22 mouse cellular contexts compared by ENCODE assay signal in genomic region chr11:113691318-113691717, GRCm38 (mm10). TPM values are rescaled to one million over a fixed set of nuclear protein-coding genes. Genes with fewer than 3 reads are reported as not detected.
DNase-seq lines count a peak whose midpoint lies in the region; ATAC-seq and TF ChIP-seq lines count a peak whose summit lies in the region.
"Had no signal": no experiment of that assay in that cellular context is flagged by ENCODE, and none has a peak within 500 bp of the region (broad histone marks: within the 10 kb centered on the region; RNA-seq: fewer than 3 reads in every experiment).

No protein-coding gene starts in this region.

- DNase-seq in kidney, adult 18-20 months, result peak; percentile 35
- no peak for DNase-seq in testis, postnatal 10 days (ENCODE audit: low spot score)
- DNase-seq in kidney, postnatal 10 days, result peak; percentile 45
- DNase-seq in stomach, postnatal 0 days (ENCODE audit: low spot score), result peak; percentile 23
- DNase-seq in urinary bladder, postnatal 10 days (ENCODE audit: low spot score), result no peak
- no peak for DNase-seq in left cerebral cortex, postnatal 25 days (ENCODE audit: low spot score in 2 of 2)
- DNase-seq: cerebellum, adult 8-10 months; gastrocnemius, postnatal 36 days; heart, postnatal 10 days; lung, adult 2 months; thymus, postnatal 25 days had no signal

- no peak for TF ChIP-seq EP300 in stomach, postnatal 0 days (optimal IDR thresholded peaks at IDR 0.05)

- 0 out of 2 replicates have a peak, but pooled peaks cover 4% of the 10 kb centered on the region for H3K9me3 ChIP-seq in kidney, embryonic 14.5 days (ENCODE audit: control insufficient read depth, low read length)
- no peaks in the 10 kb centered on the region for H3K9me3 ChIP-seq in stomach, postnatal 0 days (ENCODE audit: control insufficient read depth, low read length)
- H3K9me3 ChIP-seq: forebrain, embryonic 15.5 days; heart, embryonic 10.5 days; hindbrain, embryonic 12.5 days; midbrain, embryonic 15.5 days had no signal

- H3K9ac ChIP-seq in kidney, embryonic 14.5 days (ENCODE audit: low read depth, low read length), result no peak overlapping the region
- H3K9ac ChIP-seq in stomach, postnatal 0 days (ENCODE audit: low read length), result no peak overlapping the region; the same call in 1 of the 2 replicates
- H3K9ac ChIP-seq: forebrain, embryonic 15.5 days; hindbrain, embryonic 12.5 days; midbrain, embryonic 15.5 days had no signal

- no peak overlapping the region for H3K4me2 ChIP-seq in kidney, embryonic 14.5 days (replicated peaks; ENCODE audit: low read depth, low read length)
- H3K4me2 ChIP-seq in stomach, postnatal 0 days (replicated peaks; ENCODE audit: low read depth), result no peak overlapping the region
- H3K4me2 ChIP-seq: forebrain, embryonic 15.5 days; hindbrain, embryonic 12.5 days; midbrain, embryonic 15.5 days had no signal

- no peak overlapping the region for H3K27ac ChIP-seq in kidney, embryonic 14.5 days (ENCODE audit: low read depth, low read length)
- no peak overlapping the region for H3K27ac ChIP-seq in testis, adult 2 months (ENCODE audit: control insufficient read depth, insufficient read depth, low read depth, low read length)
- no peak overlapping the region for H3K27ac ChIP-seq in stomach, postnatal 0 days (replicated peaks)
- H3K27ac ChIP-seq: forebrain, embryonic 15.5 days; heart, embryonic 10.5 days; hindbrain, embryonic 12.5 days; midbrain, embryonic 15.5 days had no signal

- no peak overlapping the region for H3K4me3 ChIP-seq in kidney, embryonic 14.5 days (ENCODE audit: low read length)
- H3K4me3 ChIP-seq in testis, adult 2 months (ENCODE audit: control insufficient read depth, low read depth, low read length), result peak overlapping the region; percentile 57
- H3K4me3 ChIP-seq in stomach, postnatal 0 days (ENCODE audit: low read depth, low read length), result no peak overlapping the region
- H3K4me3 ChIP-seq: forebrain, embryonic 15.5 days; heart, embryonic 10.5 days; hindbrain, embryonic 12.5 days; megakaryocyte, embryonic 14.5 days; midbrain, embryonic 15.5 days; myocyte had no signal

- WGBS in kidney, embryonic 14.5 days, result 81% methylated on average over 5 of the region's 5 CpGs
- 77% methylated on average over 5 of the region's 5 CpGs for whole genome bisulfite sequencing in stomach, postnatal 0 days

- H3K36me3 ChIP-seq in kidney, embryonic 14.5 days (ENCODE audit: control insufficient read depth, insufficient read depth, low read length), result peaks cover 76% of the 10 kb centered on the region
- H3K36me3 ChIP-seq in testis, adult 2 months (ENCODE audit: control insufficient read depth, insufficient read depth, low read length), result no peaks in the 10 kb centered on the region
- H3K36me3 ChIP-seq in stomach, postnatal 0 days (ENCODE audit: control insufficient read depth, insufficient read depth, low read length), result peaks cover 21% of the 10 kb centered on the region

- ATAC-seq in kidney, embryonic 14.5 days (ENCODE audit: low FRiP score, low TSS enrichment), result no peak
- ATAC-seq in stomach, postnatal 0 days (ENCODE audit: low FRiP score, low TSS enrichment), result peak; percentile 51
- ATAC-seq: forebrain, embryonic 15.5 days; inflammation-experienced regulatory T-cells, adult 6 months; midbrain, embryonic 15.5 days had no signal

- no peak for TF ChIP-seq POLR2A in testis, adult 2 months (IDR thresholded peaks at IDR 0.05; ENCODE audit: control insufficient read depth, low read depth, low read length)

- H3K4me1 ChIP-seq in kidney, embryonic 14.5 days (ENCODE audit: control insufficient read depth, insufficient read depth, low read length), result peaks cover 8% of the 10 kb centered on the region; the same call in 1 of the 2 replicates
- peaks cover 5% of the 10 kb centered on the region for H3K4me1 ChIP-seq in testis, adult 2 months (ENCODE audit: control insufficient read depth, insufficient read depth, low read length)
- no peaks in the 10 kb centered on the region for H3K4me1 ChIP-seq in stomach, postnatal 0 days (replicated peaks; ENCODE audit: control insufficient read depth, insufficient read depth)

- no peak for TF ChIP-seq CTCF in testis, adult 2 months (IDR thresholded peaks at IDR 0.05; ENCODE audit: control insufficient read depth, insufficient read depth, insufficient replicate concordance, low read depth, low read length)
- no peak for TF ChIP-seq CTCF in stomach, postnatal 0 days (IDR thresholded peaks at IDR 0.05; ENCODE audit: low read depth)

- no peaks in the 10 kb centered on the region for H3K27me3 ChIP-seq in kidney, embryonic 14.5 days (ENCODE audit: control insufficient read depth, insufficient read depth, low read length)
- no peaks in the 10 kb centered on the region for H3K27me3 ChIP-seq in testis, adult 2 months (ENCODE audit: control insufficient read depth, insufficient read depth, low read length)
- H3K27me3 ChIP-seq in stomach, postnatal 0 days (ENCODE audit: control insufficient read depth, insufficient read depth, low read length), result no peaks in the 10 kb centered on the region
- H3K27me3 ChIP-seq: forebrain, embryonic 15.5 days; hindbrain, embryonic 12.5 days; megakaryocyte, embryonic 14.5 days; midbrain, embryonic 15.5 days had no signal

- intact Hi-C loops in left cerebral cortex, postnatal 25 days (cut with DNase I), result no loop called here

RNA-seq across cellular contexts. Expression of gene D11Wsu47e, which starts 7.1 kb away (rescaled TPM):
- polyA plus RNA-seq in kidney, embryonic 14.5 days (2014; fragmentation: Nextera tagmentation; extraction: Ambion mirVana), result 20.5 and 29.7 TPM in 2 replicates
- polyA plus RNA-seq in testis, adult 2 months (2012; rRNA removed), result 226 and 236 TPM in 2 replicates
- 8.7 and 9.7 TPM in 2 replicates for polyA plus RNA-seq in stomach, postnatal 0 days (2015; fragmentation: Nextera tagmentation; extraction: Ambion mirVana)
- total RNA-seq in left cerebral cortex, postnatal 25 days (2021), result 10 to 100 TPM; 12.6 to 13.5 TPM

RNA-seq across cellular contexts. Expression of gene Fam104a, which starts 7.4 kb away (rescaled TPM):
- polyA plus RNA-seq in kidney, embryonic 14.5 days (2014; fragmentation: Nextera tagmentation; extraction: Ambion mirVana), result 49.7 and 49.8 TPM in 2 replicates
- 143 and 168 TPM in 2 replicates for polyA plus RNA-seq in testis, adult 2 months (2012; rRNA removed)
- polyA plus RNA-seq in stomach, postnatal 0 days (2015; fragmentation: Nextera tagmentation; extraction: Ambion mirVana), result 34.2 and 34.3 TPM in 2 replicates
- 10 to 100 TPM; 27.9 to 28.2 TPM for total RNA-seq in left cerebral cortex, postnatal 25 days (2021)

RNA-seq across cellular contexts. Expression of gene Cpsf4l, which starts 18.5 kb away (rescaled TPM):
- polyA plus RNA-seq in kidney, embryonic 14.5 days (2014; fragmentation: Nextera tagmentation; extraction: Ambion mirVana), result 0.90 and 1.4 TPM in 2 replicates
- polyA plus RNA-seq in testis, adult 2 months (2012; rRNA removed), result 74.1 and 80.7 TPM in 2 replicates
- 0.16 and 0.19 TPM in 2 replicates for polyA plus RNA-seq in stomach, postnatal 0 days (2015; fragmentation: Nextera tagmentation; extraction: Ambion mirVana)
- total RNA-seq in left cerebral cortex, postnatal 25 days (2021), result under 1 TPM in 1 of 2 experiments, not detected in 1; 0.44 TPM
- total RNA-seq: common myeloid progenitor, adult 5-6 weeks; gastrocnemius, postnatal 36 days; heart, postnatal 10 days; layer of hippocampus, postnatal 10 days had no signal
- polyA plus RNA-seq: inflammation-experienced regulatory T-cells, adult 6 months; lung, adult 2 months had no signal

RNA-seq across cellular contexts. Expression of gene Slc39a11, which starts 41.4 kb away (rescaled TPM):
- polyA plus RNA-seq in kidney, embryonic 14.5 days (2014; fragmentation: Nextera tagmentation; extraction: Ambion mirVana), result 11.3 and 16.4 TPM in 2 replicates
- 8.1 and 8.9 TPM in 2 replicates for polyA plus RNA-seq in testis, adult 2 months (2012; rRNA removed)
- 56.6 and 58.0 TPM in 2 replicates for polyA plus RNA-seq in stomach, postnatal 0 days (2015; fragmentation: Nextera tagmentation; extraction: Ambion mirVana)
- 10 to 100 TPM; 11.4 to 13.9 TPM for total RNA-seq in left cerebral cortex, postnatal 25 days (2021)

RNA-seq across cellular contexts. Expression of gene Cog1, which starts 42.3 kb away (rescaled TPM):
- polyA plus RNA-seq in kidney, embryonic 14.5 days (2014; fragmentation: Nextera tagmentation; extraction: Ambion mirVana), result 16.6 and 29.3 TPM in 2 replicates
- polyA plus RNA-seq in testis, adult 2 months (2012; rRNA removed), result 50.2 and 58.0 TPM in 2 replicates
- polyA plus RNA-seq in stomach, postnatal 0 days (2015; fragmentation: Nextera tagmentation; extraction: Ambion mirVana), result 14.4 and 15.3 TPM in 2 replicates
- 10 to 100 TPM; 43.7 to 44.0 TPM for total RNA-seq in left cerebral cortex, postnatal 25 days (2021)

Comparison
In these comparisons a context has a peak if more than half of its experiments do, and no peak if none do; other contexts are left out.
1. DNase-seq: peak in kidney, adult 18-20 months (single experiment), kidney, postnatal 10 days (single experiment) and stomach, postnatal 0 days (single experiment); none in testis, postnatal 10 days (single experiment), urinary bladder, postnatal 10 days (single experiment) and left cerebral cortex, postnatal 25 days (0 of 2).
2. RNA of gene Cpsf4l, which starts 18.5 kb away (polyA plus RNA-seq): 74.1 to 80.7 TPM in testis, adult 2 months; 0.90 to 1.4 TPM in kidney, embryonic 14.5 days and 0.16 to 0.19 TPM in stomach, postnatal 0 days; every median in the first group is over 10 times any median in the second.